ENCODE assay signal across 9 mouse cellular contexts in genomic region chr7:16474445-16474844, GRCm38 (mm10). TPM values are rescaled to one million over a fixed set of nuclear protein-coding genes. Genes with fewer than 3 reads are reported as not detected.
DNase-seq lines count a peak whose midpoint lies in the region; ATAC-seq and TF ChIP-seq lines count a peak whose summit lies in the region.
"Had no signal": no experiment of that assay in that cellular context is flagged by ENCODE, and none has a peak within 500 bp of the region (broad histone marks: within the 10 kb centered on the region; RNA-seq: fewer than 3 reads in every experiment).

No protein-coding gene starts in this region.

- no peak for DNase-seq in heart, postnatal 0 days (ENCODE audit: low spot score)
- DNase-seq in heart, adult 18-20 months: no peak
- peak; percentile 52 for DNase-seq in embryo, embryonic 11 days
- no peak for DNase-seq in intestine, embryonic 14.5 days (ENCODE audit: low spot score)
- DNase-seq in gastrocnemius, postnatal 36 days: no peak

- ATAC-seq in heart, postnatal 0 days (ENCODE audit: insufficient read depth, low read depth): no peak
- ATAC-seq in intestine, embryonic 14.5 days (replicated peaks; ENCODE audit: low FRiP score, low TSS enrichment, low read depth): no peak
- ATAC-seq in midbrain, embryonic 12.5 days (ENCODE audit: low FRiP score, low read depth): no peak
- no peak for ATAC-seq in CD4-positive, CD25-positive, alpha-beta regulatory T cell, adult 4 months
- ATAC-seq in megakaryocyte-erythroid progenitor cell, adult 5-6 weeks (replicated peaks; ENCODE audit: low FRiP score, low TSS enrichment, poor library complexity, severe bottlenecking): no peak

- peaks cover 59% of the 10 kb centered on the region for H3K27me3 ChIP-seq in heart, postnatal 0 days (ENCODE audit: control insufficient read depth, insufficient read depth, low read length)
- peaks cover 72% of the 10 kb centered on the region for H3K27me3 ChIP-seq in intestine, embryonic 14.5 days (replicated peaks; ENCODE audit: control insufficient read depth, insufficient read depth, low read length)
- peaks cover 91% of the 10 kb centered on the region for H3K27me3 ChIP-seq in midbrain, embryonic 12.5 days

- H3K9me3 ChIP-seq in heart, postnatal 0 days (replicated peaks; ENCODE audit: control insufficient read depth, low read length): no peaks in the 10 kb centered on the region
- no peaks in the 10 kb centered on the region for H3K9me3 ChIP-seq in intestine, embryonic 14.5 days (ENCODE audit: control insufficient read depth, low read length)
- H3K9me3 ChIP-seq in midbrain, embryonic 12.5 days: no peaks in the 10 kb centered on the region

- no peak overlapping the region for H3K9ac ChIP-seq in heart, postnatal 0 days (replicated peaks; ENCODE audit: low read depth, low read length)
- H3K9ac ChIP-seq in intestine, embryonic 14.5 days (ENCODE audit: low read length): no peak overlapping the region
- no peak overlapping the region for H3K9ac ChIP-seq in midbrain, embryonic 12.5 days (replicated peaks)

- TF ChIP-seq EP300 in heart, postnatal 0 days (IDR thresholded peaks at IDR 0.05; ENCODE audit: low read depth): no peak

- no peak overlapping the region for H3K4me2 ChIP-seq in heart, postnatal 0 days (ENCODE audit: low read depth, low read length)
- peak overlapping the region; percentile 22; the same call in 1 of the 2 replicates for H3K4me2 ChIP-seq in intestine, embryonic 14.5 days (ENCODE audit: low read length)
- peak overlapping the region; percentile 34 for H3K4me2 ChIP-seq in midbrain, embryonic 12.5 days (replicated peaks)

- H3K36me3 ChIP-seq in heart, postnatal 0 days (replicated peaks; ENCODE audit: control insufficient read depth, insufficient read depth, low read length): no peaks in the 10 kb centered on the region
- no peaks in the 10 kb centered on the region for H3K36me3 ChIP-seq in intestine, embryonic 14.5 days (ENCODE audit: control insufficient read depth, insufficient read depth, low read length)
- H3K36me3 ChIP-seq in midbrain, embryonic 12.5 days: no peaks in the 10 kb centered on the region

- no peak overlapping the region for H3K27ac ChIP-seq in heart, postnatal 0 days (ENCODE audit: low read depth)
- no peak overlapping the region for H3K27ac ChIP-seq in intestine, embryonic 14.5 days (ENCODE audit: low read depth)
- H3K27ac ChIP-seq in midbrain, embryonic 12.5 days (replicated peaks): no peak overlapping the region

- TF ChIP-seq CTCF in heart, postnatal 0 days (IDR thresholded peaks at IDR 0.05; ENCODE audit: low read depth): no peak

- H3K4me1 ChIP-seq in heart, postnatal 0 days (ENCODE audit: control insufficient read depth, insufficient read depth): no peaks in the 10 kb centered on the region; the same call in 1 of the 2 replicates
- H3K4me1 ChIP-seq in intestine, embryonic 14.5 days (replicated peaks; ENCODE audit: control insufficient read depth, insufficient read depth, low read length): peaks cover 11% of the 10 kb centered on the region; the same call in 1 of the 2 replicates
- peaks cover 18% of the 10 kb centered on the region for H3K4me1 ChIP-seq in midbrain, embryonic 12.5 days

- 5% methylated on average over 33 of the region's 33 CpGs for WGBS in heart, postnatal 0 days
- 6% methylated on average over 33 of the region's 33 CpGs for WGBS in intestine, embryonic 14.5 days
- WGBS in midbrain, embryonic 12.5 days: 5% methylated on average over 33 of the region's 33 CpGs

- H3K4me3 ChIP-seq in heart, postnatal 0 days (ENCODE audit: low read depth, low read length): peak overlapping the region; percentile 27
- 0 out of 2 replicates have a peak overlapping the region, but pooled peaks have one; percentile 4 for H3K4me3 ChIP-seq in intestine, embryonic 14.5 days (ENCODE audit: low read depth, low read length)
- peak overlapping the region; percentile 22 for H3K4me3 ChIP-seq in midbrain, embryonic 12.5 days

- intact Hi-C loops in gastrocnemius, postnatal 36 days (cut with DNase I): loop anchor here (10.0 kb wide), 1 partner anchor 210 kb away; no protein-coding TSS in a partner anchor

RNA-seq across cellular contexts. Expression of gene Npas1, which starts 3.1 kb away (rescaled TPM):
- total RNA-seq in heart, postnatal 0 days (2014; rRNA removed; ENCODE audit: low replicate concordance): not detected in 2 replicates
- polyA plus RNA-seq in heart, postnatal 0 days (2015; fragmentation: Nextera tagmentation; extraction: Ambion mirVana): 0.18 and 0.29 TPM in 2 replicates
- not detected for total RNA-seq in heart, adult 18-20 months (2021)
- polyA plus RNA-seq in intestine, embryonic 14.5 days (2014; fragmentation: Nextera tagmentation; extraction: Ambion mirVana): 0.07 and 0.15 TPM in 2 replicates
- polyA plus RNA-seq in midbrain, embryonic 12.5 days (2016; fragmentation: Nextera tagmentation; extraction: Ambion mirVana): 0.93 and 1.2 TPM in 2 replicates
- not detected for total RNA-seq in gastrocnemius, postnatal 36 days (2021)
- not detected for polyA plus RNA-seq in CD4-positive, CD25-positive, alpha-beta regulatory T cell, adult 4 months (2017; shearing (Covaris generic))
- not detected in 2 replicates for total RNA-seq in megakaryocyte-erythroid progenitor cell, adult 5-6 weeks (2014; fragmentation: Nextera tagmentation)
- not detected in 2 replicates for total RNA-seq in megakaryocyte-erythroid progenitor cell, adult 5-6 weeks (2017)
- polyA plus RNA-seq: gonadal fat pad, adult 2 months had no signal

RNA-seq across cellular contexts. Expression of gene Tmem160, which starts 21.9 kb away (rescaled TPM):
- 94.2 and 123 TPM in 2 replicates for total RNA-seq in heart, postnatal 0 days (2014; rRNA removed; ENCODE audit: low replicate concordance)
- 153 and 154 TPM in 2 replicates for polyA plus RNA-seq in heart, postnatal 0 days (2015; fragmentation: Nextera tagmentation; extraction: Ambion mirVana)
- total RNA-seq in heart, adult 18-20 months (2021): 100 to 1,000 TPM in 1 of 2 experiments, 10 to 100 TPM in 1; 87.4 to 101 TPM
- polyA plus RNA-seq in intestine, embryonic 14.5 days (2014; fragmentation: Nextera tagmentation; extraction: Ambion mirVana): 54.1 and 67.2 TPM in 2 replicates
- polyA plus RNA-seq in midbrain, embryonic 12.5 days (2016; fragmentation: Nextera tagmentation; extraction: Ambion mirVana): 46.9 and 51.1 TPM in 2 replicates
- 10 to 100 TPM; 35.6 to 42.6 TPM for total RNA-seq in gastrocnemius, postnatal 36 days (2021)
- 1 to 10 TPM; 2.5 to 4.9 TPM for polyA plus RNA-seq in CD4-positive, CD25-positive, alpha-beta regulatory T cell, adult 4 months (2017; shearing (Covaris generic))
- total RNA-seq in megakaryocyte-erythroid progenitor cell, adult 5-6 weeks (2014; fragmentation: Nextera tagmentation): 34.3 and 39.2 TPM in 2 replicates
- 16.3 and 16.9 TPM in 2 replicates for total RNA-seq in megakaryocyte-erythroid progenitor cell, adult 5-6 weeks (2017)
